Mouse (Mus musculus) embryo, embryonic 9.5 days (tissue): ENCODE results near the gene Nkx3-2.

ENCODE experiments used
- DNase-seq: peaks from one replicate; pipeline ENCODE4 v3.0.0-alpha.2; 2017; ENCODE audit errors: extremely low spot score

The Nkx3-2 gene

GRCm38 (mm10) chr5:41762141-41762946 is 2.0 kb downstream of the Nkx3-2 start:
- DNase-seq, result peak; percentile 49

- peak; percentile 45 for DNase-seq
Observed at GRCm38 (mm10) chr5:41761509-41762140, 2.7 kb downstream of the Nkx3-2 start.

DNA sequence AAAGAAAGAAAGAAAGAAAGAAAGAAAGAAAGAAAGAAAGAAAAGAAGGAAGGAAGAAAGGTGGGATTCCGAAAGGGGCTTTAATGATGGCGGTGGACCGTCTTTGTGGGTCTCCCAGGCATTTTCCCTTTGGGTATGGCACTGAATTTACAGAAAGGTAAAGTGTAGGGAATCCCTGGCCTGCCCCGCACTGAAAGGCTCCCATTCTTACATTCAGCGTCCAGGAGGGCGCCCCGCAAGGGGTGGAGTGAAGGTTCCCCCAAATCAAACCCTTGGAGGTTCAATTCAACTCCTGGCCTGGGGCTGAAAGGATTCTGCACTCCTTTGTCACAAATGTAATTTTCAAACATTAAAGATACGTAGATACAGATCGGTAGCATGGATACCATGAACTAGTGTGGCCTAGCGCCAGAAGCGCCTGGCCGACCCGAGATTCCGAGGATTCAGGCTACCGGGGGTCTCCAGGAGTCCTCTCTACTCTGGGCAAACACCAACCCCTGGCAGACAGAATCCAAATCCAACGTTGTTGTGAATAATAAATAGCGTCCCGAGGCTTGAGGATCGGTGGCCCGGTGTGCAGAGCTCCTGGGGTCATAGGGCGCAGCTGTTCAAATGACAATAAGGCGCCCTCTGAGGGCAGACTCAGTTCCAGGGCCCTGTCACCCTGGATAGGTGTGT is 3.3 kb downstream of the Nkx3-2 start:
- DNase-seq, result no peak

- peak; percentile 42 for DNase-seq
Observed at GRCm38 (mm10) chr5:41760071-41760470, 4.2 kb downstream of the Nkx3-2 start.

DNA sequence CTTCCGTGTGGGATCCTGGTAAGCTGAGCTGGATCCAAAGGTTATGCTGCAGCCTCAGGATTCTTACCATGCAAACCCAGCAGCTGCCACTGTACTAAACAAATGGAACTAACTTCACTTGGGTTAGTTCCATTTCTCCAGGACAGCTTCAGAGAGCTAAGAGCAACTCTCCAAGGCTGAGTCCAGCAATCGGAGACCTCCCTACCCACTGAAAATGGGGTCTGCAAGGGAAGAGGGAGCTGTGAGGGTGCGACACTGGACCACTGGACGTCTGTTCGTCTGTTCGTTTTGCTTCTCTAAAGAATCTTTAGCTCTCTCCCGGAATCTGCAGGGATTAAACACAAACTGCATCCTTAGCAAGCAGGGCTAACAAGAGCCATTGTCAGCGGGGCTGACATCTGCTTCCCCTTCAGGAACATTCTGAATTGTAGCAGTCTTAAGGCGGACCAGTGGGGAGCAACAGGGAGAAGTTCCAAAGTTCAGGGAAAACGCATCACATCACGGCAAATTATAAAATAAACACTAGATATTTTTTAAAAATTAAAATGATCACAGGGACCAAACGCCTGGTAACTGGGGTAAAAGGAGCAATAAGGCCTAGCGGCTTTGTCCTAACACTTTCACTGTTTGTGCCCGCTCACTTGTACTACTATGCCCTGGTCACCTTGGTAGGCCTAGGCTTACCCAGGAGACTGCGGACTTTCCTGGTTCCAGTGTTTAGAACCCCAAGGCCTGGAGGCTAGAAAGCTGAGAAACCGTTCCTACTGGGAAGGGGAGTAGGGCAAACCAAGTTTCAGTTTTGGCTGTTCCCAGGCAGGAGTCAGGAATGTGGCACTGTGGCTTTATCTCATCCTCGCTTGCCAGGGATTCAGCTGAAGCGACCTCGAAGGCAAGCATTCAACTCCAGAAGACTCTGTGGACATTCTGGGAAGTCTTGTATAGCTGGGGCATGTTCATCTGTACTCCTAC is 5.3 kb downstream of the Nkx3-2 start:
- peak; percentile 44 for DNase-seq

- no peak for DNase-seq
Observed at GRCm38 (mm10) chr5:41757338-41757737, 7.0 kb downstream of the Nkx3-2 start.

DNA sequence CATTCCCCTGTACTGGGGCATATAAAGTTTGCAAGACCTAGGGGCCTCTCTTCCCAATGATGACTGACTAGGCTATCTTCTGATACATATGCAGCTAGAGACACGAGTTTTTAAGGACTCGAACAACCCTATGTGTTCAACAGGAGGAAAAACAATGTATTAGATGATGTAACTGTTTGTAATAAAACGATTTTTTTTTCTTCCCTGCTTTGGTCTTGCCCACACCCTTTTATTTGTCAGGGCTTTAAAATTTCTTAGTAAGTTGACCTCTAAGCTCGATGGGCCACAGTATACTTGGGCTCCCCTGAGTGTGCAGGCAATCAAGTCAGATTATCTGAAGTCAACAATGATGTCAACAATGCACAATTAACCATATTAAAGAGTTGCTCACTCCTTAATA is 7.9 kb downstream of the Nkx3-2 start:
- no peak for DNase-seq

DNA sequence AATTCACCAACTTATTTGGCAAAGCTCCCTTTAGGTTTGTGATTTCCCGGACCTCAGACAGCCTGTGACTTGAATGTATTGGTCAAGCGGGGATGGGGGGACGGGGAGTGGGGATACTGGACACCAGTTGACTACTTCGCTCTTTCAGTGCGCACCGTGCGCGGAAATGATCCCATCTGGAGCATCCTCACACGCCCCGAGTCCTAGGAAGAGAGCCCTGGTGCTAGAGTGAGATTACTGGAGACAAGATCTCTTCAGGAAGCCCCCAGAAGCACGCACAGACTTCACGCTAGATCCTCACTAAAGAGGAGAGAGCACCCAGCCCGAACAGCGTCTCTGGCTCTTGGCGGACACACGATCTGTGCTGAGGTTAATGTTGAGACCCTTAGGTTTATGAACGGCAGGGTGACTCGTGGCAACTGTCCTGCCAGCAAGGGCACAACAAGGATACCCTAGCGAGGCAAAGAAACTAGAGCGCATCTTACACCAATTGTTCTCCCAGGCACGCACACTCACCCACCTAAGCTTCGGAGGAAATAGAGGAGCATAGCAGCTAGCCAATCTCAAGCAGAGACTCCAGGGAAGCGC is 8.8 kb downstream of the Nkx3-2 start:
- peak; percentile 45 for DNase-seq

DNA sequence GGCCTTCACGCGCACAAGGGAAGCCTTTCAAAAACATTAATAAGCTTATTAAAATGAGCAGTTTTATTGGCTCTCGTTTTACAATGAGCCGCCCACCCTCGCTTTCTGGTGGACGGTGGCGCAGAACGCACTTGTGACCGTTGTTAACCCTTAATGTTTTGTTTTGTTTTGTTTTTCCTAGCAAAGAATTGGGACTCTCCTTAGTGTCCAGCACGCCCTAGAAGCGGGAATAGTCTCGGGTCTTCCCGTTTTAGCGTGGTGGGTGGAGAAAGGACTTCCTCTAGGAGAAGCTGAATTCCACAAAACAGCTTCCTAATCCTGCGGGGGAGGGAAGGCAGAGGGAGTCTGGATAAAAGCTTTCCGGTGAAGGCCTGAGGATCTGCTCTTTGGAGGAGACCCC is 9.5 kb downstream of the Nkx3-2 start:
- DNase-seq, result peak; percentile 42

- peak; percentile 42 for DNase-seq
Observed at GRCm38 (mm10) chr5:41754226-41754775, 10.0 kb downstream of the Nkx3-2 start.

GRCm38 (mm10) chr5:41752721-41753120 is 11.6 kb downstream of the Nkx3-2 start:
- no peak for DNase-seq

DNA sequence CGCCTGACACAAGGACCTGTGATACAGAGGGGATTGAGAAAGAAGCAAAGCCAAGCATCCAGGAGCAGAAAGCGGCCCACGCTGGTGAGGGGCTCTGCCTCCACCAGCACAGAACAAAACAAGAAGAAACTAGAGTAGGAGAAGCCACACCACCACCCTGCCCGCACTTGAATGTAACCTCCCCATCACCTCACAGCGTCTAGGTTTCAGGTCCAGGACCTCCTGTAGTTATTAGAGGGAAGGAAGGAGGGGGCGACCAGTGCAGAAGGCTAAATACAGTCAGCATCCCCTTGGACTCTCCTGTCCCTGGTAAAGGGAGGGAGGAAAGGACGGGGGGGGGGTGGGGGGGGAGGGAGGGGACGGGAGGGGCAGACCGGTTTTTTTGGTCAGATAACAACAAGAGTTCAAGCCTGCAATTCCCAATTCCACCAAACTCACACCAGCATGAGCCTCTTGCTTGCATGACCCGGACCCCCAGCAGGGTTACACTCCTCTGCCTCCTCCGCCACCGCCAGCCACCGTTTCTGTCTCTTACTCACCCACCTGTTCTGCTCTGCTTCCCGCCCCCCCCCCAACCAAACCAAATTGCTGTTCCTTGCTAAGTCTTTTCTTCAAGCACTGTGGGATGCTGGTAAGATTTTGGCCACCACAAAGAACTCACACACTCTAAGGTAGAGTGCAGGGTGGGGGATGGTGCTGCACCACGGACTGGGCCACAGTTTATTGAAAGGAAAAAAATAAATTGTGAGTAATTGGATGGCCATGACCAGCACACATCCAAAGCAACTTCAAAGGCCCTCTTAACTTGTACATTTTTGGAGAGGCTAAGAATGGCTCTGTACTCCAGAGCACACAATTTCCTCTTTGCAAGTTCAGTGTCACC is 19.2 kb downstream of the Nkx3-2 start:
- no peak for DNase-seq

DNA sequence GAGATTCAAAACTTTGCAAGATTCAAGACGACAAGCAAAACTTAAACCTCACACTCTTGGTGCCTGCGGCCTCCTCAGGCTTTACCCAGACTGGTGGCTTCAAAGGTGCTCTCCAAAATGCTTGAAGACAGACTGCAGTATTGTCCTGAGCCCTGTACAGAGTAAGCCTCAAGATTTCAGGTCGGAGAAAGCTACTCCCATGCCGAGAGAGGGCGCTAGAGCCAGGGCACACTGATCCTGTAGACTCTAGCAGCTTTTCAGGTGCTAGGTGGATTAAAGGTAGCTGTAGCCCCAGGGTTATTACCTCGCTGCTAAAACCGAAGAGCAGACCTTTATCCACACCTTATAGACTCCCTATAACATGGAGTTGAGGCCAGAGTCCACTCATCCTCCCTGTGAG is 20.1 kb downstream of the Nkx3-2 start:
- DNase-seq, result no peak

- DNase-seq, result no peak
Observed at GRCm38 (mm10) chr5:41738817-41739216, 25.5 kb downstream of the Nkx3-2 start.

GRCm38 (mm10) chr5:41737039-41737438 is 27.3 kb downstream of the Nkx3-2 start:
- DNase-seq, result no peak

- no peak for DNase-seq
Observed at GRCm38 (mm10) chr5:41727017-41727416, 37.3 kb downstream of the Nkx3-2 start.

DNA sequence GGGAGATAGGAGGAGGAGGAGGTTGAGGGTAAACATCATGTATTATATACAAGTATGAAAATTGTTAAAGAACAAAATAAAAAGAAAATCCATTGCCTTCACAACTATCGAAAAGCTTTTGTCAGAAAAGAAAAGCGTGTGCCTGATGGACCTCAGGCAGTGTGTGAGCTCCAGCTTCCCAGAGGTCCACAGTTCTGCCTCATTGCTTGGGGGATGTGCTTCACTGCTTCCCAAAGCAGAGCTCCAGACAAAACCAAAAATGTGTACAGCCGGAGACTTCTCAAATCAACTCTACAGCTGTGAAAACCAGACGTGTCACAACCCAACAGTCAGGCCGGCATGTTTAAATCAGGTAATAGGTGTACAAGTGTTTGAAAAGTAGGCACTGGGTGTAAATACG is 38.7 kb downstream of the Nkx3-2 start:
- DNase-seq, result no peak
